Mouse (Mus musculus): ENCODE results near the gene Mup4.

GRCm38 (mm10) chr4:59908785-59909184 is 51.7 kb downstream of the Mup4 start:
- TF ChIP-seq ZNF384 (IDR thresholded peaks at IDR 0.05; ENCODE audit: low read depth, low read length) (no peak), CHD2 (IDR thresholded peaks at IDR 0.05; ENCODE audit: low read depth, low read length) (no peak), ZC3H11A (IDR thresholded peaks at IDR 0.05; ENCODE audit: borderline replicate concordance, low read depth, low read length) (no peak)
